Mouse (Mus musculus): ENCODE data around the gene Map2k5.
A peak's percentile ranks its signal among the peaks of the same experiment; 100 is the strongest.

Gene Map2k5

DNA sequence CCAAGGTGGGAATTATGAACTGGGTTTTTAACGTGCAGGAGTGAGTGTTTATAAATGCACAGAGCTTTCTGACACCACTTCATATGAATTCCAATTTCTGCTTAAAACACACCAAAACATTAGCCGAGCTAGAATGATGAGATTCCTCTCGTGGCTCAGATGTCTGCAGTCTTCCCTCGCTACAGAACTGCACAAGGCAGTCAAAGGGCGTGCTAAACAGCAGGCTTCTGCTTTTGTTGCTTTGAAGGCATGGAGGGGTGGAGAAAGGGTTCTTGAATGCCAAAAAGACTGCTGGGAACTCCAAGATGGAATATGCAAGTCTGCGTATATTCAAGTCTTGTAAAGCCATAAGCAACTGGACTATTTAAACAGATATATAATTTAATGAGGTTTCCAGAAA, 38.4 kb downstream of the Map2k5 start:
- DNase-seq: no peak

GRCm38 (mm10) chr9:63338716-63339115, 39.0 kb downstream of the Map2k5 start:
- no peak for DNase-seq

DNA sequence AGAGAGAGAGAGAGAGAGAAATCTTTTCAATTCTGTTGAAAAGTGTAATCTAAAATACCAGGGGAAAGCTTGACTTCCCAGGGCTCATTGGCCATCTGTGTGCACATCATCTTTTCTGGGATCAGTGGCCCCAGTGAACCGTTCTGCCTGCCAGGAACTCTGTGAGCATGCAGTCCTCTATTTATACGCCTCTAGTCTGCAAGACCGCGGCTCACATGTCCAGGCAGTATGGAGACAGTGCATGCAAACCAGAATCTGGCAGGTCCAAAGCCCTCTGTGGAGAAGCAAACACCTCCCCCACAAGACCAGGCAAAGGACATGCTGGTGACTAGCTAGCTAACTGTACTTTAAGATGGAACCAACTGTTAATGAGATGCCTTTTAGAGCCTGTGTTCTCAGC, 41.9 kb downstream of the Map2k5 start:
- DNase-seq: no peak

DNA sequence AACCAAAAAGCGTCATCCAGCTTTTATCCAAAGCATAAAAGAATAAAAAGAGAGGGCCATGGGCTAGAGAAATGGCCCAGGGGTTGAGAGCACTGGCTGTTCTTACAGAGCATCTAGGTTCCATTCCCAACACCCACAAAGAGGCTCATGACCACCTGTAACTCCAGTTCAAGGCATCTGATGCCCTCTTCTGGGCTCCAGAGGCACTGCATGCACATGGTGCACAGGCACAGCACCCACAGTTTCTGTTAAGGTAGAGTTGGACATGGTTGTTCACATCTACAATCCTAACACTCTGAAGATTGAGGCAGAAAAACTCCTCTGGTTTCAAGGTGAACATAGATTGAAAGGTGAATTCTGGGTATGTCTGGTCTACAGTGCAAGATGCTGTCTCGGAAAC, 44.6 kb downstream of the Map2k5 start:
- peak; percentile 9 to 29 for DNase-seq

GRCm38 (mm10) chr9:63331246-63331645, 46.5 kb downstream of the Map2k5 start:
- DNase-seq: no peak

DNA sequence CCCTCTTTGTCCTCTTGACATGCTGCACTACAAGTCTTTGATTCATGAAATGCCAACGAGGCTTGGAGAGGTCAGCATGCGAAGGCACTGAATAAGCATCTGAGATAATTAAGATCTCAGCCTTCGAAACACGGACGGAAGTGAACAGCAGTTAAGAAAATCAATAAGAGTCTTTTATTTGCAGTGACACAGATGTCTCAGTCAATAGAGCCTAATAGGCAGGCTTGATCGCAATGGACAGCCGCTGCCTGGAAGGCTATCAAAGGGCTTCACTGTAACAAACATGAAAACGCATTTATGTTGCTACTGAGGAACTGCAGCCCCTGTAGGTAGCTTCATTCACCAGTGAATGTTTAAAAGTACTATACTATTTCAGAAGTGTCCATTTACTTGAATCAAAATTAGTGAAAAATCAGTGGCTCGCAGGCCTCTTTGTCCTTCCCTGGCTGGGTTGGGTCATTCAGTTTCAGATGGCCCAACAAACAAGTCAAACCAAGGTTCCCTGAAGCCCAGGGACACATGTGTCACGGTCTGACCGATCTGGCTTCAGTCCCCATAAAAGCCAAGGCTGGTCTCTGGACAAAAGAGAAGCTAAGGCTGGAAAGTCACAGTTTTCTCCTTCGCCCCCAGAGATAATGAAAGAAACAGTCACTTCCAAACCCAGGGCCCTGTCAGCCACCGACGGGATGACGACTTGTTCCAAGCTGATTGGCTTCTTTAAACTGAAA, 48.6 kb downstream of the Map2k5 start:
- no peak for DNase-seq

DNA sequence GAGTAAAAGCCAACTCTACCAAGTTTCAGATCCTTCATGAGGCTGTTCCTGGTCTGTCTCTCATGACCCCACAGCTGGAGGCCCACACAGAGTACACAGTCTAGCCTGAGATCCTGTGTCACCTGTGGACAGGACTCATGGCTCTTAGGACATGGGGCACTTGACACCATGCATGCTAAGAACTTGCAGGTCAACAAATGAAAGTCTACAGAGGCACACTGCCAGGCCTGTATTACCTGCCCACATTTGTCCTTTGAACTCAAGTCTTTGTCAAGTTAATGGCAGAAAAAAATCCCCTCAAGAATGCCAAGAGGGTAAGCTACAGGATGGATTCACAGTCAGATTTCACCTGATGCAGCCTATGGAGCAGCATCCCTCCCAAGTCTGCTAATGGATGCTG, 62.5 kb downstream of the Map2k5 start:
- no peak for DNase-seq

GRCm38 (mm10) chr9:63314126-63314525, 63.6 kb downstream of the Map2k5 start:
- DNase-seq: no peak

- no peak for DNase-seq
These were observed 67.7 kb downstream of the Map2k5 start for GRCm38 (mm10) chr9:63309956-63310355.

DNA sequence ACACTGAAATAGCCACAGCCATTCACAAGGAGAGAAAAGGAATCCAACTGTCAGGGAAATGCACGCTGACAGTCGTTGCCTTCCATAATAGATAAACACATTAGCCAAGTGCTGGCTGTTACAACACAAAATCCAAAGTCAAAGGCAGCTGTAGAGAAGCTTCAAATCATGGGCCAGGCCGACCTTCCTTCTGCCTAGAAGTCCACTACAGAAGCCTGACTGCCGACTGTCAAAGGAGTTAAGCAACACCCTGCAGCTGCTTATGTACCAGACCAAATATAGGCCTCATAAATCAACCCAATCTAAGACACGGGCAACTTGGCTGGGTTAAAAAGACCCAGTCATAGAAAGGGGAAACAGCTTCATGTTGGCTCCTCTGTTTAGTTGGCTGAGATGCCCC, 68.7 kb downstream of the Map2k5 start:
- DNase-seq: no peak

- no peak for DNase-seq
These were observed 69.3 kb downstream of the Map2k5 start for GRCm38 (mm10) chr9:63308441-63308840.

GRCm38 (mm10) chr9:63302511-63302910, 75.2 kb downstream of the Map2k5 start:
- no peak for DNase-seq

- no peak for DNase-seq
These were observed 79.0 kb downstream of the Map2k5 start for GRCm38 (mm10) chr9:63298656-63299055.

DNA sequence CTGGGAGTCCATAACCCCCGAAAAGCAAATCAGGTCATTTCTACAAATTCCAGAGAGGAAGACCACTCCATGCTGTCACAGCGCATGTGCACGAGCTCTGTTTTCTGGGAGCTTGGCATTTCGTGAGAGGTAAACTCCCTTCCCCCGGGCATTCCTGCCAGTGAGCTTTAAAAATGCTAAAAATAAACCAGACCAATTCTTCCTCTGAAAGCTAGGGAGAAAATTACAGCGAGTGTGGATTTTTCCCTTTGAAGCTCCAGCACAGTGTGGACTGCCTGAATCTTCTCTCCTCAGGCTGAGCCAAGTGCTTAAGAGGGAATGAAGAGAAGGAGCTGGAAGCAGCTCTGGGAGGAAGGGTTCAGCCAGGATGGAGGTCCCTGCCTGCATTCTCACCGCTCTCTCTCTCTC, 82.1 kb downstream of the Map2k5 start:
- no peak for DNase-seq

GRCm38 (mm10) chr9:63294846-63295245, 82.9 kb downstream of the Map2k5 start:
- DNase-seq: peak in 1 of 2 experiments; percentile 7

DNA sequence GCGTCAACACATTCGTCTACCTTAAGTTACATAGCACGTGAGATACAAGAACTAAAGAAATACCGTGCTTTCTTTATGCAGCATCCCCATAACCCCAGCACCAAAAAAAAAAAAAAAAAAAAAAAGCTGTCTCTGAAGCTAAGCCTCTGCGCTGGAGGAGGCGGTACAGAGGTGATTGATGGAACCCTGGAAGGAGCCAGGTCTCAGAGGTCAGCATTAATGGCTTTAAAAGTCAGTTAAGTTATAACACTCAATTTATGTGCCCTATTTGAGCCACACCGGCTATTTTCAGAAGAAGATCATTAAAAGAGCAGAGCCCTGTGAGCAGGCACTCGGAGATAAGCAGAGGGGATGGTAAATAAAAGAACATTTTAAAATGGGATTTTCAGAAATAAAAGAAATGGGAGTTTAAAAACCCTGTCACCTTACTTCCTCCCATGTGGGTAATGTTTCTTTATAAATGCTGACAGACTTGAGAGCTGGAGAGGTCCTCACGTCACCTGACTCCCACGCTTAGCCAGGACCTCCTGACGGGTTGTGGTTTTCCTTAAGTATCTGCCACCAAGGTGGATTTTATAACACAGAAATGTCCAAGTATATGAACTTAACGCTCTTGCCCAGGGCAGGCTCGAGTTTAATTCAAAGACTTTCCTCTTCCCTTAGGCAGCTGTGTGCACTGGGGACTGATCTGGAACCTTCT, 83.8 kb downstream of the Map2k5 start:
- no peak for DNase-seq

GRCm38 (mm10) chr9:63288676-63289075, 89.0 kb downstream of the Map2k5 start:
- no peak for DNase-seq

GRCm38 (mm10) chr9:63284392-63284791, 93.3 kb downstream of the Map2k5 start:
- DNase-seq: no peak

GRCm38 (mm10) chr9:63281996-63282395, 95.7 kb downstream of the Map2k5 start:
- DNase-seq: no peak

DNA sequence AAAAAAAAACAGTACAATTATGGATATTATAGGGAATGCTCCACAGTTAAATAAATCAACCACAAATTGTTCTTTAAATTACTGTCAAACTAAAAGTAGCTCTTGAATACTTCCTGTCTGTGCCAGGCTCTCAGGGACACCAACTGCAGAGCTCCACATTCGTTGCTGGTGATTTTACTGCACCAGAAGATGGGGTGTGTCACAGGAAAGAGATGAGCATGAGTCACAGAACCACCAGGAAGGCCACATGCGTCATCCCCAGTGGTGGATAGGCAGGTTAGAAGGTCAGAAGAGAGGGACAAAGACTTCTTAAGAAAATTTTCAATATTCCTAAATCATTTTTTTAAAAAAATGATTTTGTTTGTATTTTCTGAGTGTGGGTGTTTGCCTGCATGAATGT, 96.6 kb downstream of the Map2k5 start:
- DNase-seq: no peak

DNA sequence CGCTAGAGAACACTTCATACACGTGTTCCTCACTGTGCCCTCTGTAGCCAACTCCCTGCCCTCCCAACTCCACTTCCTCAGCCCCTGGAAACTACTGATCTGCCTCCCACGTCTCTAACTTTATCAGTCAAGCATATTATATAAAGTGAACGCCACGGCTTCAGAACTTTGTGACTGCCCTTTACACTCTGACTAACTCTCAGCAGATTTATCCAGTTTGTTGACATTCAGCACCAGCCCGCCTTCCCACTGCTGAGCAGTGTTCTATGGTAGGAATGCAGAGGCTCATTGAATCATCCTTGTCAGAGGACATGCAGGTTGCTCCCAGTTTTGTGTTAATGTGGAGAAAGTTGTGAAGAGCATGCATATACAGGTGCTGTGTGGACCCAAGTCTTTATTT, 103.9 kb downstream of the Map2k5 start:
- DNase-seq: no peak

DNA sequence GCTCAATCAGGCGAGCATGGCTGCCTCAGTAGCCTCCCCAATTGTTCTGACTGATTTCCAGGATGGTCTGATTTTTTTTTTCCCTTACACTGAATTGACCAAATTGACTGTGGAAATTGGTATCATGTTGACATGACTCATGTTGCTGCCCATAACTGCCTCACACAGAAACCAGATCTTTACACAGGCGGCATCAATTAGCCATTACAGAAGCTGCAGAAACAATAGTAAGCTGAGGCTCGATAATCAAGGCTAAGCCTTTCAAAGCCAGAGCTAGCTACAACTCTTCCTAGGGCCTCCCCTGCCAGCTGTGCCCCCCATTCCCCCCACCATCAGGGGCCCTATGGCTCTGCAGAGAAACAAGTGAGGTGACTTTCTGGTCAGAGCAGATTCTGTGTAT, 107.9 kb downstream of the Map2k5 start:
- no peak for DNase-seq

DNA sequence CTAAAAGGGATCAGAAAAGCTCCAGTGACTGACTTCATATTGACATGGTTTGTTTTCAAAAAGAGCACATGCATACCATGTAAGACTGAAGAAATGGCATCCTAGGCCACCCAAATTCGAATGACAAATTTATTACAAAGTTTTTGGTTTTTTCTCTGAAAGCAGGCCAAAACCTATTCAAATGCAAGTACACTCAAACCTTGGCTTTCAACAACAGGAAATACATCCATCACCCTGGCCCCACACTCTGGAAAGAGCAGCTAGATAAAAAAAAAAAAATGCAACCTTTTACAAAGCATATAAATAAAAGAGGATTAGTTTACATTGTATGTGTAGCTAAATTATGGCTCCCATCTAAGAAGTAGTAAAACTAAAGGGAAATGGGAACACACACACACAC, 114.5 kb downstream of the Map2k5 start:
- DNase-seq: no peak

DNA sequence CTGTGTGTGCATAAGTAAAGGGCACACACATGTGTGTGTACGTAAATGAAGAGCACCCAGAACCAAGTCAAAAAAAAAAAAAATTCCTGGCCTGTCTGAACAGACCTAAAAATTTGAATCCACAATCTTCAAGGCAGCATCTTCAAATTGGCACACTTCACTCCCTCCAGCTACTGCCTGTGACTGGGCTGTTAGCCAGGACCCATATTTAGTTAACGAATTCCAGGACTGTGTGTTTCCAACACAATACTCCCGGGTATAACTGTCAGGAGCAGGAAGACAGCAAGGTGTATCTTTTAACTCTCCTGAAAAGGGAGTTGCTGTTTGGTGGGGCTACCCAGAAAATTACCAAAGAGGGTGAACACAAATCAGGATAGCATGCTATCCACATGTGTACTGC, 118.9 kb downstream of the Map2k5 start:
- DNase-seq: no peak

DNA sequence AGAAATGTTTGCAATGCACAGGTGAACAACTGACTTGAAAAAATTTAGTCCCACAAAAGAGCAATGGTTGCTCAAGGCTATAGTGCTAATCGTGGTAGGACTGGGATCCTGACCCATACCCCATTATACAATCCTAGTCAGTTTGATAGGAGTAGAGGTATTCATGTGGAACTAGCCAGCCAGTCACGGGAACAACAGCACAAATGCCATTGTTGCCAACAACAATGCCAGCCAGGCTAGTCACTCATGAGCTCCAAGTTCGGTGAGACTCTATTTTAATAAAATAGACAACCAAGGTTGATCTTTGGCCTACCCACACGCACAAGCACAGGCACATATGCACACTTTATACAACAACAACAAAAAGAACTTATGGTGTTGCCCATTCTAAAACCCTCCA, 120.0 kb downstream of the Map2k5 start:
- DNase-seq: no peak
